Mouse (Mus musculus): Measurements from ENCODE around the gene Drg2. TPM values are rescaled to one million over a fixed set of nuclear protein-coding genes. Genes with fewer than 3 reads are reported as not detected.

Gene Drg2
- polyA plus RNA-seq, 1 experiment from 2014 or later: 100 TPM

GRCm38 (mm10) chr11:60474534-60474933, 20.1 kb downstream of the Drg2 start:
- no peak overlapping the region for H3K4me2 ChIP-seq (replicated peaks)
- no peak overlapping the region for H3K4me3 ChIP-seq
- ATAC-seq (replicated peaks): no peak
- H3K36me3 ChIP-seq: peaks cover 6% of the 10 kb centered on the region; the same call in 1 of the 2 replicates
- H3K27ac ChIP-seq (replicated peaks): no peak overlapping the region
- H3K9ac ChIP-seq (replicated peaks): no peak overlapping the region
- WGBS: 88% methylated on average over 5 of the region's 5 CpGs
- no peaks in the 10 kb centered on the region for H3K27me3 ChIP-seq
- H3K9me3 ChIP-seq: no peaks in the 10 kb centered on the region
- H3K4me1 ChIP-seq: no peaks in the 10 kb centered on the region

GRCm38 (mm10) chr11:60475668-60476362, 21.4 kb downstream of the Drg2 start:
- WGBS: 86% methylated on average over 5 of the region's 5 CpGs
- no peaks in the 10 kb centered on the region for H3K27me3 ChIP-seq
- ATAC-seq (replicated peaks): no peak

DNA sequence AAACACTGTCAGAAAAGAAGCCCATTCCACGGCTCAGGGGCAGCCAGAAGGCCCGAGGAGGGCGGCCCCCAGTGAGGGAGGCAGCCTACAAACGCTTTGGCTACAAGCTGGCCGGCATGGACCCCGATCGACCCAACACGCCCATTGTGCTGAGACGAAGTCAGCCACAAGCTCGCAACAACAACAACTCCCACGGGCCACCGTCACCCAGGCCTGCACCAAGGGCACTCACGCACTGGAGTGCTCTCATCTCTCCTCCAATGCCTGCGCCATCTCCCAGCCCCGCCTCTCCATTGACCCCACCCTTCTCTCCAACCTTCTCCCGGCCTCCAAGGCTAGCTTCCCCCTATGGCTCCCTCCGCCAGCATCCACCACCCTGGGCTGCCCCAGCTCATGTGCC, 23.7 kb downstream of the Drg2 start:
- WGBS: 47% methylated on average over 17 of the region's 17 CpGs
- no peak for ATAC-seq (replicated peaks)
- Histone ChIP-seq H3K36me3 (no peaks in the 10 kb centered on the region), H3K27ac (replicated peaks) (no peak overlapping the region), H3K9ac (replicated peaks) (no peak overlapping the region), H3K4me1 (no peaks in the 10 kb centered on the region), H3K27me3 (no peaks in the 10 kb centered on the region), H3K9me3 (no peaks in the 10 kb centered on the region), H3K4me3 (no peak overlapping the region), H3K4me2 (replicated peaks) (no peak overlapping the region)

More at GRCm38 (mm10) chr11:60475668-60476362, 21.4 kb downstream of the Drg2 start:
- Histone ChIP-seq H3K4me1 (no peaks in the 10 kb centered on the region), H3K4me2 (replicated peaks) (no peak overlapping the region), H3K9ac (replicated peaks) (no peak overlapping the region), H3K4me3 (no peak overlapping the region), H3K36me3 (no peaks in the 10 kb centered on the region), H3K9me3 (no peaks in the 10 kb centered on the region), H3K27ac (replicated peaks) (no peak overlapping the region)

- Histone ChIP-seq H3K4me3 (no peak overlapping the region), H3K36me3 (no peaks in the 10 kb centered on the region), H3K27ac (replicated peaks) (no peak overlapping the region), H3K27me3 (no peaks in the 10 kb centered on the region), H3K9me3 (no peaks in the 10 kb centered on the region), H3K4me2 (replicated peaks) (no peak overlapping the region), H3K9ac (replicated peaks) (no peak overlapping the region), H3K4me1 (no peaks in the 10 kb centered on the region)
- WGBS: 64% methylated on average over 3 of the region's 3 CpGs
- ATAC-seq (replicated peaks): no peak
Observed at GRCm38 (mm10) chr11:60486267-60486666, 31.9 kb downstream of the Drg2 start.

GRCm38 (mm10) chr11:60492726-60493125, 38.3 kb downstream of the Drg2 start:
- Histone ChIP-seq H3K4me1 (no peaks in the 10 kb centered on the region), H3K27ac (replicated peaks) (no peak overlapping the region), H3K27me3 (no peaks in the 10 kb centered on the region), H3K4me2 (replicated peaks) (no peak overlapping the region), H3K36me3 (no peaks in the 10 kb centered on the region), H3K9me3 (no peaks in the 10 kb centered on the region), H3K4me3 (no peak overlapping the region), H3K9ac (replicated peaks) (no peak overlapping the region)
- 91% methylated on average over 5 of the region's 5 CpGs for WGBS
- no peak for ATAC-seq (replicated peaks)

DNA sequence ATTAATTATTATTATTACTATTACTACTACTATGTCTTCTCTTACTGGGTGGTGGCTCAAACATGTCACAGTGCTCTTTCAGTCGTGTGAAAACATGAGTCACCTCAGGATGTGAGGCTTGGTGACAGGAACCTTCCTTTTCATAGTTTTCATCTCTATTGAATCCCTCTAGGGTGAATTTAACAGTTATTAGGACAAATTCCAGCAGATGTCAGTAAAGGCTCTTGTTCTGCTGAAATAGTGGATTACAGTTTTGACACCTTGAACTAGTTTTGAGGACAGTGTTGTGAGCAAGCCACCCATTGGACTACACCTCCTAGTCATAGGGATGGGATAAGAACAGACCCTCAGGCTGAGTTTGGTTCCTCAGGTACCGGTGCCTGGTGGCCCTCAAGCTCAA, 41.3 kb downstream of the Drg2 start:
- no peak for ATAC-seq (replicated peaks)
- no peak overlapping the region for H3K27ac ChIP-seq (replicated peaks)
- no peaks in the 10 kb centered on the region for H3K4me1 ChIP-seq
- H3K4me3 ChIP-seq: no peak overlapping the region
- H3K9me3 ChIP-seq: no peaks in the 10 kb centered on the region
- no peak overlapping the region for H3K4me2 ChIP-seq (replicated peaks)
- WGBS: 73% methylated on average over 2 of the region's 2 CpGs
- no peak overlapping the region for H3K9ac ChIP-seq (replicated peaks)
- no peaks in the 10 kb centered on the region for H3K36me3 ChIP-seq
- H3K27me3 ChIP-seq: no peaks in the 10 kb centered on the region

GRCm38 (mm10) chr11:60507281-60507680, 52.9 kb downstream of the Drg2 start:
- WGBS: 84% methylated on average over 13 of the region's 13 CpGs
- no peak for ATAC-seq (replicated peaks)

DNA sequence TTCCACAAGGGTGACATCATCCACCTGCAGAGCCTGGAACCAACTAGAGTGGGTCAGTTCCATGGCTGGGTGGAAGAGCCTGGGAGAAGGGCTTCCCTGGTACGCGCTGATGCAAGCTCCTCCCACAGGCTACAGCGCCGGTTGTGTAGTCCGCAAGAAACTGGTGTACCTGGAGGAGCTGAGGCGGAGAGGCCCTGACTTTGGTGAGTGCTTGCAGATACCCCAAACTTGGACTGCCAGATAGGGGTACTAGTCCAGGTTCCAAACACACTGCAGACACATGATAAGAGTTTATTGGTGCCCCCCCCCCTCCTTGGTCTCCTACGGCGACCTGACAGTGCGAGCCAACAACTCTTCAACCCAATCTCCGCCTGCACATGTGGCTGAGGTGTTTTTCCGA, 54.6 kb downstream of the Drg2 start:
- no peaks in the 10 kb centered on the region for H3K9me3 ChIP-seq
- 0 out of 2 replicates have a peak, but pooled peaks have one; percentile 19 for ATAC-seq (replicated peaks)
- H3K27me3 ChIP-seq: peaks cover 21% of the 10 kb centered on the region
- peaks cover 10% of the 10 kb centered on the region for H3K4me1 ChIP-seq
- 5% methylated on average over 11 of the region's 11 CpGs for WGBS
- H3K27ac ChIP-seq (replicated peaks): no peak overlapping the region
- peak overlapping the region; percentile 58 for H3K4me2 ChIP-seq (replicated peaks)
- H3K4me3 ChIP-seq: peak overlapping the region; percentile 38
- no peaks in the 10 kb centered on the region for H3K36me3 ChIP-seq
- peak overlapping the region; percentile 35; the same call in 1 of the 2 replicates for H3K9ac ChIP-seq (replicated peaks)

More at GRCm38 (mm10) chr11:60507281-60507680, 52.9 kb downstream of the Drg2 start:
- Histone ChIP-seq H3K27ac (replicated peaks) (no peak overlapping the region), H3K9ac (replicated peaks) (no peak overlapping the region), H3K4me2 (replicated peaks) (no peak overlapping the region), H3K9me3 (no peaks in the 10 kb centered on the region), H3K27me3 (peaks cover 25% of the 10 kb centered on the region), H3K36me3 (no peaks in the 10 kb centered on the region), H3K4me3 (no peak overlapping the region), H3K4me1 (peaks cover 10% of the 10 kb centered on the region)

DNA sequence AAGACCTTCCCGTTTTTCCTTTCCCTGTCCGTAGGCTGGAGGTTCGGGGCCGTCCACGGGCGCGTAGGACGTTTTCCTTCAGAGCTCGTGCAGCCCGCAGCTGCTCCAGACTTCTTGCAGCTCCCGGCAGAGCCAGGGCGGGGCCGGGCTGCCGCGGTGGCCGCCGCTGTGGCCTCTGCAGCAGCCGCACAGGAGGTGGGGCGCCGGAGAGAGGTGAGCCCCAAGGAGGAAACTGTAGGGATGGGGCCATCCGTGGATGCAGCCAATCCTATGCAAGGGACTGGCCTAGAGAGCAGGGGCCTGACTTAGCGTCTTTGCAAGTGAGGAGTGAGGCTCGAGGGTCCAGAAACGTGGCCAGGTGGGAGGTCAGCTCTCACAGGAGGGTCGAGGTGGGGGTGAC, 55.1 kb downstream of the Drg2 start:
- no peak for ATAC-seq (replicated peaks)
- Histone ChIP-seq H3K4me2 (replicated peaks) (peak overlapping the region; percentile 58), H3K9me3 (no peaks in the 10 kb centered on the region), H3K4me1 (peaks cover 10% of the 10 kb centered on the region), H3K27ac (replicated peaks) (no peak overlapping the region), H3K9ac (replicated peaks) (peak overlapping the region; percentile 35; the same call in 1 of the 2 replicates), H3K27me3 (peaks cover 21% of the 10 kb centered on the region), H3K36me3 (no peaks in the 10 kb centered on the region), H3K4me3 (peak overlapping the region; percentile 38)
- 0% methylated on average over 25 of the region's 25 CpGs for WGBS

DNA sequence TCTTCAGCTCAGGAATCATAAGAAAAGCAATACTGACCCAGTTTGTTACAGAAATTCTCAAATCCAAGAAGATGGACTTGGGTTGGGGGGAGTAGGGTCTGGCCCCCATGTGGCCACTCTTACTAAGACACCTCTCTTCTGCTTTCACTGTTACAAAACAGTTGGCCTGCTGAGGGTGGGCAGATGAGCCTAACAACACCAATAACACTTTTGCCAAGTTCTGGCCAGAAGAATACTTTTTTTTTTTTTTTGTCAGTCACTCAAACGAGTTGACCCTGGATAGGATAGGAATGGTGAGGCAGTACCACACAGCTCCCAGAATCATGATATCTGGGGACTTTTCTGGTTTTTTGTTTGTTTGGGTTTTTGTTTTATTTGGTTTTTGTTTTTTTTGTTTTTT, 57.5 kb downstream of the Drg2 start:
- Histone ChIP-seq H3K4me1 (peaks cover 10% of the 10 kb centered on the region), H3K9me3 (no peaks in the 10 kb centered on the region), H3K9ac (replicated peaks) (no peak overlapping the region), H3K36me3 (no peaks in the 10 kb centered on the region), H3K27ac (replicated peaks) (no peak overlapping the region), H3K4me2 (replicated peaks) (no peak overlapping the region), H3K27me3 (peaks cover 21% of the 10 kb centered on the region), H3K4me3 (no peak overlapping the region)
- ATAC-seq (replicated peaks): no peak
- 70% methylated on average over 1 of the region's 1 CpGs for WGBS

GRCm38 (mm10) chr11:60512520-60512919, 58.1 kb downstream of the Drg2 start:
- no peak for ATAC-seq (replicated peaks)
- no peaks in the 10 kb centered on the region for H3K36me3 ChIP-seq
- H3K27ac ChIP-seq (replicated peaks): no peak overlapping the region
- no peak overlapping the region for H3K9ac ChIP-seq (replicated peaks)
- peaks cover 10% of the 10 kb centered on the region for H3K4me1 ChIP-seq
- no peaks in the 10 kb centered on the region for H3K9me3 ChIP-seq
- peaks cover 21% of the 10 kb centered on the region for H3K27me3 ChIP-seq
- 76% methylated on average over 2 of the region's 2 CpGs for WGBS
- no peak overlapping the region for H3K4me2 ChIP-seq (replicated peaks)
- no peak overlapping the region for H3K4me3 ChIP-seq

- Histone ChIP-seq H3K36me3 (no peaks in the 10 kb centered on the region), H3K27ac (replicated peaks) (no peak overlapping the region), H3K27me3 (peaks cover 9% of the 10 kb centered on the region), H3K9me3 (no peaks in the 10 kb centered on the region), H3K4me1 (no peaks in the 10 kb centered on the region), H3K9ac (replicated peaks) (no peak overlapping the region), H3K4me3 (no peak overlapping the region), H3K4me2 (replicated peaks) (no peak overlapping the region)
- no peak for ATAC-seq (replicated peaks)
- 76% methylated on average over 2 of the region's 2 CpGs for WGBS
Observed at GRCm38 (mm10) chr11:60514941-60515340, 60.5 kb downstream of the Drg2 start.

DNA sequence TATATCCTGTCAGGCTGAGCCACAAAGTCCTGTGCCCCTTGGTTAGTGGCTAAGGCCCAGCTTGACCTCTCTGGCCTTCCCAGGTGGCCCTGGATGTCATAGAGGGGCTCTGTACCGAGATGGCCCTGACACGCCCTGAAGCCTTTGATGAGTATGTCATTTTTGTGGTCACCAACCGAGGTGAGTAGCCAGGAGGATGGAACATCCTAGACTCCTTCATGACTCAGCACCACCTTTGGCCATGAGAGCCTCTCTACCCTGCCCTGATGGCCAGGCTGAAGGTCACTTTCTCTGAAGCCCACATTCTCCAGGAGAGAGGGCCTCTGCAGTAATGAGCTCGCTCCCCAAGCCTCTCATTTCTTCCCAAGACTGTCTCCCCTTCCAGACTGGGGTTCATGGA, 63.9 kb downstream of the Drg2 start:
- Histone ChIP-seq H3K36me3 (no peaks in the 10 kb centered on the region), H3K9me3 (no peaks in the 10 kb centered on the region), H3K4me2 (replicated peaks) (no peak overlapping the region), H3K4me3 (no peak overlapping the region), H3K27ac (replicated peaks) (no peak overlapping the region), H3K27me3 (no peaks in the 10 kb centered on the region), H3K4me1 (no peaks in the 10 kb centered on the region), H3K9ac (replicated peaks) (no peak overlapping the region)
- ATAC-seq (replicated peaks): no peak
- WGBS: 85% methylated on average over 4 of the region's 4 CpGs
